Mouse (Mus musculus): Measurements from ENCODE around the gene Cd276. TPM values are rescaled to one million over a fixed set of nuclear protein-coding genes. Genes with fewer than 3 reads are reported as not detected.

Gene Cd276
- polyA plus RNA-seq, 1 experiment = 4.8 TPM

GRCm38 (mm10) chr9:58557457-58558455, 2.5 kb upstream of the Cd276 start:
- 58% methylated on average over 3 of the region's 3 CpGs for WGBS
- Histone ChIP-seq H3K4me3 (ENCODE audit: low read depth, low read length) (no peak overlapping the region), H3K27me3 (ENCODE audit: control insufficient read depth, insufficient read depth, low read length) (no peaks in the 10 kb centered on the region), H3K4me1 (ENCODE audit: control insufficient read depth, insufficient read depth, insufficient read length, low read length) (peaks cover 9% of the 10 kb centered on the region), H3K36me3 (ENCODE audit: control insufficient read depth, insufficient read depth, low read length) (no peaks in the 10 kb centered on the region), H3K27ac (ENCODE audit: insufficient read depth, low read depth, low read length) (no peak overlapping the region)
- TF ChIP-seq CTCF (IDR thresholded peaks at IDR 0.05; ENCODE audit: extremely low read depth, insufficient read length, insufficient replicate concordance, low read depth, low read length) = no peak

DNA sequence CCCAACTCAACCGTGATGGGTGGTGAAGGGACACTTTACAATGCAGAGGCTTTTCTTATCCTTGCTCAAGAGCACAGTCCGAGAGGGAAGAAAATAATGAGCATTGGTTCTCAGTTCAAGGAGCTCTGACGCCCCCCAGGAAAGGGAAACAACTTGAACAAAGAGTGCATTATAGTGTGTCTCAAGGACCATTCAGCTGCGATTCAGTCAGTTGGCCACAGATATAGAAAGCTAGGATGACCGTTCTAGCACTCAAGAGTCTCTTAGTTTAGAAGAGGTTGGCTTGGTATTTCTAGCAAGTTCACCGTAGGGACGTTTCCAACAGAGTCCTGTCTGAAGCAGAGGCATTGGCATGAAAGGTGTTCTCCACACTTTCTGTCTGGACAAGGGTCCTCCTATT, 1.4 kb upstream of the Cd276 start:
- 57% methylated on average over 7 of the region's 7 CpGs for WGBS
- Histone ChIP-seq H3K4me3 (ENCODE audit: low read depth, low read length) (no peak overlapping the region), H3K27ac (ENCODE audit: insufficient read depth, low read depth, low read length) (no peak overlapping the region), H3K4me1 (ENCODE audit: control insufficient read depth, insufficient read depth, insufficient read length, low read length) (peaks cover 9% of the 10 kb centered on the region), H3K36me3 (ENCODE audit: control insufficient read depth, insufficient read depth, low read length) (no peaks in the 10 kb centered on the region), H3K27me3 (ENCODE audit: control insufficient read depth, insufficient read depth, low read length) (no peaks in the 10 kb centered on the region)
- no peak for TF ChIP-seq CTCF (IDR thresholded peaks at IDR 0.05; ENCODE audit: extremely low read depth, insufficient read length, insufficient replicate concordance, low read depth, low read length)
- no peak for TF ChIP-seq POLR2A (IDR thresholded peaks at IDR 0.05; ENCODE audit: low read depth, low read length)

DNA sequence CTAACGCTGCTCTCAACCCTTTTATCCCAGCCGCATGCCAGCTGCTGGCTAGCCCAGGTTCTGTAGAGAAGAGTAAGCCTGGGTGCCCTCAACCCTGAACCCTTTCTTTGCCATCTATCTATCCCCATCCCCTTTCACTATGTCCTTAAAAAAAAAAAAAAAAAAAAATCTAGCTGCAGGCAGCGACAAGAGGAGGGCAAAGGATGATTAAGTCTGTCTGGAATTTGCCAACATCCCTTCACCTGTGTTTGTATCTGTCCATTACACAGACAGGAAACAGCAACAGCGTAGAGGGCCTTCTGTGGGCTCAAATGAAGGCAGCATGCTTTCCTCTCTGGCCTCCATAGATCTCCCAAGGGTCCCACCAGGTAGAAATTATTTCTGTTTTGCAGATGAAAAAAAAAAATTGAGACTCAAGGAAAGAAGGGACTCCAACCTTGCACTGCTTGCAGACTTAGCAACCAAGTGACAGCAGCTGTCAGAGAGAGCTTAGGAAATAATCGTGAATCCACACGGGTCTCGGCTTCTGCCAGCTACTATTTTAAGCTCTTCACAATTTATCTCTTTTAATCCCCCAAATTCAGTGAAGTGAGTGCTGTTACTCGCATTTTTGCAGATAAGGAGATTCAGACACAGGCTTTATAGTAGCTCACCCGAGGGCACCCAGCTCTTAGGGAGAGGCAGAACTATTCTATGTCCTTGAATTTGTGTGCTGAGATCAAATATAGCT, 613 bp upstream of the Cd276 start:
- Histone ChIP-seq H3K27ac (ENCODE audit: insufficient read depth, low read depth, low read length) (no peak overlapping the region), H3K4me3 (ENCODE audit: low read depth, low read length) (peak overlapping the region; percentile 76)
- no peak for TF ChIP-seq POLR2A (IDR thresholded peaks at IDR 0.05; ENCODE audit: low read depth, low read length)
- no peak for TF ChIP-seq CTCF (IDR thresholded peaks at IDR 0.05; ENCODE audit: extremely low read depth, insufficient read length, insufficient replicate concordance, low read depth, low read length)

DNA sequence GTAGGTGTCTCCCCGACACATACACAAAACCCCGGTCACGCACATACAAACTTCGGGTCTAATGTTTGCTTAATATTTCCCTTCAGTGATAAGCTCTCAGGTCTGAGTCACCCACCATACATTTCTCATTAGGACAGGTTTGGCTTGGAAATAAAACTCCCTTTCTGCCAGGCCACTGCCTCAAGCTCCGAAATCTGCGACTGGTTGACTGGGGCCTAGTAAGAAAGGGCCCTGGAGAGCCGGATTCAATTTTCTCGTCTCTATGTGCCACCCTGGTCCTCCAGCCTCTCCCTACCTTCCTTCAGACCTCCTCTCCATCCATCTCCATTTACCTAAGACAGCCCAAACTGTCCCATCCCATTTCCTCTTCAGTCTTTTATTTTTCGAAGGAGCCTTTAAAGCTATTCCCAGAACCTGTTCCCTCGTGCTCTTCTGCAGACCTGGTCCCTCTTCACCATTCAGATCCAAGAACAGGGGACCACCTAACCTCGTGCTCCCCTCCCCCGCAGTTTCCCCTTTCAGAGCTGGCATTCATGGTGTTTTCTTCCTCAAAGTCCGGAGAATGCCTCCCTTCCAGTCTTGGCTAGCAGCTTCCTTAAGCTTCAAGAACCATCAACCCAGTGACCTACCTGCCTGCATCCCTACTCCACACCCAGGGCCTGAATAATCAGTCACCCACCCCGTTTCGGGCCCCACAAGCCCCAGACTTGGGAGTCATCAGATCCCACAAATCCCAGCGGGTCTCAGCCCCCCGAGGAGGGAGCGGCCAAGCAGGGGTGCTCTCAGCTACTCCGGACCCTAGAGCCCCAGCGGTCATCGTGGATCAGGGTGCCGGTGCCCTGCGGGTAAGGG, 955 bp downstream of the Cd276 start:
- Histone ChIP-seq H3K4me3 (ENCODE audit: low read depth, low read length) (peak overlapping the region; percentile 76), H3K27me3 (ENCODE audit: control insufficient read depth, insufficient read depth, low read length) (no peaks in the 10 kb centered on the region), H3K4me1 (ENCODE audit: control insufficient read depth, insufficient read depth, insufficient read length, low read length) (peaks cover 9% of the 10 kb centered on the region), H3K27ac (ENCODE audit: insufficient read depth, low read depth, low read length) (no peak overlapping the region), H3K36me3 (ENCODE audit: control insufficient read depth, insufficient read depth, low read length) (no peaks in the 10 kb centered on the region)
- WGBS = 13% methylated on average over 23 of the region's 23 CpGs
- TF ChIP-seq CTCF (IDR thresholded peaks at IDR 0.05; ENCODE audit: extremely low read depth, insufficient read length, insufficient replicate concordance, low read depth, low read length) = no peak
- no peak for TF ChIP-seq POLR2A (IDR thresholded peaks at IDR 0.05; ENCODE audit: low read depth, low read length)

More for the DNA sequence above, 613 bp upstream of the Cd276 start:
- no peaks in the 10 kb centered on the region for H3K27me3 ChIP-seq (ENCODE audit: control insufficient read depth, insufficient read depth, low read length)
- H3K4me1 ChIP-seq (ENCODE audit: control insufficient read depth, insufficient read depth, insufficient read length, low read length) = peaks cover 9% of the 10 kb centered on the region
- no peaks in the 10 kb centered on the region for H3K36me3 ChIP-seq (ENCODE audit: control insufficient read depth, insufficient read depth, low read length)
- WGBS = 36% methylated on average over 9 of the region's 9 CpGs

GRCm38 (mm10) chr9:58552083-58552482, 3.2 kb downstream of the Cd276 start:
- Histone ChIP-seq H3K4me1 (ENCODE audit: control insufficient read depth, insufficient read depth, insufficient read length, low read length) (peaks cover 9% of the 10 kb centered on the region), H3K36me3 (ENCODE audit: control insufficient read depth, insufficient read depth, low read length) (no peaks in the 10 kb centered on the region), H3K27ac (ENCODE audit: insufficient read depth, low read depth, low read length) (no peak overlapping the region), H3K4me3 (ENCODE audit: low read depth, low read length) (no peak overlapping the region), H3K27me3 (ENCODE audit: control insufficient read depth, insufficient read depth, low read length) (no peaks in the 10 kb centered on the region)
- WGBS = 88% methylated on average over 9 of the region's 9 CpGs
- no peak for TF ChIP-seq CTCF (IDR thresholded peaks at IDR 0.05; ENCODE audit: extremely low read depth, insufficient read length, insufficient replicate concordance, low read depth, low read length)
- no peak for TF ChIP-seq POLR2A (IDR thresholded peaks at IDR 0.05; ENCODE audit: low read depth, low read length)

- Histone ChIP-seq H3K4me3 (ENCODE audit: low read depth, low read length) (no peak overlapping the region), H3K27ac (ENCODE audit: insufficient read depth, low read depth, low read length) (no peak overlapping the region), H3K36me3 (ENCODE audit: control insufficient read depth, insufficient read depth, low read length) (no peaks in the 10 kb centered on the region), H3K4me1 (ENCODE audit: control insufficient read depth, insufficient read depth, insufficient read length, low read length) (peaks cover 5% of the 10 kb centered on the region; the same call in 1 of the 2 replicates), H3K27me3 (ENCODE audit: control insufficient read depth, insufficient read depth, low read length) (no peaks in the 10 kb centered on the region)
- no peak for TF ChIP-seq POLR2A (IDR thresholded peaks at IDR 0.05; ENCODE audit: low read depth, low read length)
- TF ChIP-seq CTCF (IDR thresholded peaks at IDR 0.05; ENCODE audit: extremely low read depth, insufficient read length, insufficient replicate concordance, low read depth, low read length) = no peak
- 93% methylated on average over 6 of the region's 6 CpGs for WGBS
Measured at GRCm38 (mm10) chr9:58550928-58551327, 4.3 kb downstream of the Cd276 start.
